Mouse (Mus musculus) midbrain, postnatal 0 days (tissue): ENCODE data around the gene Col6a3. TPM values are rescaled to one million over a fixed set of nuclear protein-coding genes. Genes with fewer than 3 reads are reported as not detected.

ENCODE experiments used
- ATAC-seq: fragments of 200-750 bp; cut with Nextera tagmentation; 2 replicates; pipeline ENCODE4 v1.8.0; 2017; ENCODE audit warnings: moderate number of reproducible peaks, mild to moderate bottlenecking, moderate TSS enrichment, moderate library complexity; ENCODE audit not compliant: low FRiP score
- DNase-seq: peaks from one replicate; pipeline ENCODE4 v3.0.0-alpha.2; 2015; ENCODE audit warnings: low spot score
- H3K27ac ChIP-seq: fragments of 300-500 bp; sonication (generic); 2 replicates; pipeline ENCODE4 v1.5.1; 2014; ENCODE audit warnings: low read depth, mild to moderate bottlenecking, low read length, mixed read lengths
- H3K27me3 ChIP-seq: fragments of 300-500 bp; sonication (generic); 2 replicates; pipeline ENCODE4 v1.6.1; 2014; ENCODE audit warnings: low read length, control low read depth, mixed read lengths; ENCODE audit not compliant: insufficient read depth
- H3K36me3 ChIP-seq: fragments of 300-500 bp; sonication (generic); 2 replicates; pipeline ENCODE4 v1.6.1; 2014; ENCODE audit warnings: low read length, control low read depth, mixed read lengths; ENCODE audit not compliant: insufficient read depth
- H3K4me1 ChIP-seq: fragments of 300-500 bp; sonication (generic); 2 replicates; pipeline ENCODE4 v1.6.1; 2014; ENCODE audit warnings: mild to moderate bottlenecking, control low read depth, antibody characterized with exemption, low read length, mixed read lengths; ENCODE audit not compliant: insufficient read depth
- H3K4me2 ChIP-seq: fragments of 300-500 bp; sonication (generic); 2 replicates; pipeline ENCODE4 v1.6.1; 2014; ENCODE audit warnings: low read depth, mild to moderate bottlenecking, low read length, mixed read lengths; ENCODE audit not compliant: poor library complexity, severe bottlenecking
- H3K4me3 ChIP-seq: fragments of 300-500 bp; sonication (generic); 2 replicates; pipeline ENCODE4 v1.5.1; 2014; ENCODE audit warnings: low read depth, mild to moderate bottlenecking, low read length, moderate library complexity
- H3K9ac ChIP-seq: fragments of 300-500 bp; sonication (generic); replicated peaks from 2 replicates; pipeline ENCODE4 v1.6.1; 2014; ENCODE audit warnings: mild to moderate bottlenecking, low read length, moderate library complexity, mixed read lengths; ENCODE audit not compliant: poor library complexity, severe bottlenecking
- H3K9me3 ChIP-seq: fragments of 300-500 bp; sonication (generic); 2 replicates; pipeline ENCODE4 v1.6.1; 2016; ENCODE audit warnings: low read length, control low read depth
- CTCF ChIP-seq: IDR thresholded peaks from 2 replicates; pipeline ENCODE4 v1.5.1; 2016; ENCODE audit warnings: antibody characterized with exemption, mild to moderate bottlenecking
- WGBS: fragments of 180-500 bp; shearing (Covaris S2); extraction: QIAGEN DNeasy Blood & Tissue Kit; methylation state at CpG from one replicate; pipeline ENCODE4 v1.1.7; 2014; 5-methylcytosine and 5-hydroxymethylcytosine counted together
- polyA plus RNA-seq: library from polyadenylated mRNA; unstranded; fragments of >200 nt; fragmentation: Nextera tagmentation; extraction: Ambion mirVana; gene quantifications from 2 replicates; pipeline ENCODE4 v1.2.1, GENCODE M21; 2015
- total RNA-seq: library from RNA; depleted of rRNA; stranded (reverse); fragments of >200 nt; gene quantifications from 2 replicates; pipeline ENCODE4 v1.2.3, GENCODE M21; 2014

Gene Col6a3
- total and polyA plus RNA-seq, 2 experiments from 2014 or later = 4.8 to 29.5 TPM

DNA sequence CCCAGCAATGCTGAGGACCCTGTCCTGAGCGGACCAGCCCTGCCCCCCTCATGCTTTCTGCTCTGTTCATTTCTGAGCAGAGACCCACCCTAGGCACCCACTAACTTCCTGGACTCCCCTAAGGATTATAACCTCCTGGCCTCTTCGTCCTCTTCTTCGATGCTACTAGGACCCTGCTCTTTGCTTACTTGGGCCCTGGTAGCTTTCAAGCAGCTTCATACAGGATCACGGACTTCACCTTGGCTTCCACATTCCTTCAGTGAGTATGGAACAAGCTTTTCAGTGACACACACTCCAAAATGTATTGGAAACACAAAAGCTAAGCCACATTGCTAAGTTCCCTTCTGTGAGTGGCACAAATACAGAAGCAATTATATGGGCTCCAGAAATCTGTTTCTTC is 52.8 kb downstream of the Col6a3 start:
- H3K4me2 ChIP-seq = no peak overlapping the region
- H3K4me3 ChIP-seq = no peak overlapping the region
- H3K27me3 ChIP-seq = no peaks in the 10 kb centered on the region
- no peaks in the 10 kb centered on the region for H3K9me3 ChIP-seq
- no peaks in the 10 kb centered on the region for H3K36me3 ChIP-seq
- 91% methylated on average over 4 of the region's 4 CpGs for WGBS
- H3K4me1 ChIP-seq = no peaks in the 10 kb centered on the region
- no peak overlapping the region for H3K9ac ChIP-seq
- H3K27ac ChIP-seq = no peak overlapping the region
- ATAC-seq = no peak
- no peak for DNase-seq
- TF ChIP-seq CTCF = no peak

DNA sequence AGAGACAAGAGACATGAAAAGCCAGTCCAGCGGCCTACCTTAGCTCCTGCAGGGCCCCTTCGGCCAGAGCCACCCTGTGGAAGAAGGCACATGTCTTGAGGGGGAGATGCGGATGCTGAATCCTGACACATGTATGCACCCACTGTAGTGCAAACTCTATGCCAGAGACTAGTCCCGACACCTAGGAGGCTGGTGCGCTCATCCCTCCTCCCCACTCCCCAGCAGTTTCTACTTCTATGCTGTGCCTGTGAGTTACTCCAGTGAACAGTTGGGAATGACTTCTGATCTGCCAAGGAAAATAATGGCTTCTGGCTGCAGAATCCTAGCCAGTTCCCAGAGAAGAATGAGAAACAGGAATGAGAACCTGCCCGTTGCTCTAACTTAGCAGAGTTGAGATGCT is 54.3 kb downstream of the Col6a3 start:
- no peaks in the 10 kb centered on the region for H3K4me1 ChIP-seq
- no peak overlapping the region for H3K9ac ChIP-seq
- ATAC-seq (no peak), DNase-seq (no peak)
- H3K36me3 ChIP-seq = no peaks in the 10 kb centered on the region
- H3K27me3 ChIP-seq = no peaks in the 10 kb centered on the region
- no peak overlapping the region for H3K4me2 ChIP-seq
- no peaks in the 10 kb centered on the region for H3K9me3 ChIP-seq
- no peak overlapping the region for H3K4me3 ChIP-seq
- no peak for TF ChIP-seq CTCF
- H3K27ac ChIP-seq = no peak overlapping the region
- WGBS = 83% methylated on average over 6 of the region's 6 CpGs

GRCm38 (mm10) chr1:90780446-90780845 is 63.3 kb downstream of the Col6a3 start:
- Histone ChIP-seq H3K36me3 (no peaks in the 10 kb centered on the region), H3K9me3 (no peaks in the 10 kb centered on the region), H3K4me1 (no peaks in the 10 kb centered on the region), H3K4me2 (no peak overlapping the region), H3K27me3 (no peaks in the 10 kb centered on the region), H3K27ac (no peak overlapping the region), H3K4me3 (no peak overlapping the region), H3K9ac (no peak overlapping the region)
- no peak for ATAC-seq
- peak; percentile 33 for DNase-seq
- WGBS = 87% methylated on average over 1 of the region's 1 CpGs
- no peak for TF ChIP-seq CTCF

GRCm38 (mm10) chr1:90779072-90779471 is 64.7 kb downstream of the Col6a3 start:
- no peak overlapping the region for H3K9ac ChIP-seq
- no peaks in the 10 kb centered on the region for H3K9me3 ChIP-seq
- H3K27me3 ChIP-seq = no peaks in the 10 kb centered on the region
- no peak for ATAC-seq
- no peak for TF ChIP-seq CTCF
- H3K4me2 ChIP-seq = no peak overlapping the region
- H3K36me3 ChIP-seq = no peaks in the 10 kb centered on the region
- no peaks in the 10 kb centered on the region for H3K4me1 ChIP-seq
- 87% methylated on average over 7 of the region's 7 CpGs for WGBS
- H3K27ac ChIP-seq = no peak overlapping the region
- DNase-seq = peak; percentile 59
- no peak overlapping the region for H3K4me3 ChIP-seq

DNA sequence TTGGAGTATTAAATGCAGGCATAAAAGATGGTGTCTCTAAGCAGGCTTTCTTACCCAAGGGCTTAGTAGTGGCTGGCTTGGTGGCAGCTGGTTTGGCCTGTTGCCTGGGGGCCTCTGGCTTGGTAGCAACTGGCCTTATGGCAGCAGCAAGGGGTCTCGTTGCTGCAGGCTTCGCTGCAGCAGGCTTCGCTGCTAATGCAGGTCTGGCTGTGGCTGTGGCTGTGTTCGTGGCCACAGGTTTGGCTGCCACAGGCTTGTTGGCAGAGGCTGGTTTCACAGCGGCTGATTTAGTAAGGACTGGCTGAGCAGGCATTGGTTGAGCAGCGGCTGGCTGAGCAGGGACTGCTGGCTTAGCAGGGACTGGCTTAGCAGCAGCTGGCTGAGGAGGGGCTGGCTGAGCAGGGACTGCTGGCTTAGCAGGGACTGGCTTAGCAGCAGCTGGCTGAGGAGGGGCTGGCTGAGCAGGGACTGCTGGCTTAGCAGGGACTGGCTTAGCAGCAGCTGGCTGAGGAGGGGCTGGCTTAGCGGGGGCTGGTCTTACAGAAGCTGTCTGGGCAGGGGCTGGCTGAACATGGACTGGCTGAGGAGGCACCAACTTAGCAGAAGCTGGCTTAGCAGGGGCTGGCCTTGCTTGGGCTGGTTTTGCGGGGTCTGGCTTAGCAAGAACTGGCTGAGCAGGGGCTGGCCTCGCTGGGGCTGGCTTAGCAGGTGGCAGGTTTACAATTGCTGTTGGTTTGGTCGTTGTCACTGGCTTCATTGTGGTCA is 68.1 kb downstream of the Col6a3 start:
- WGBS = 13% methylated on average over 10 of the region's 10 CpGs
- no peak for TF ChIP-seq CTCF
- Histone ChIP-seq H3K9ac (no peak overlapping the region), H3K4me2 (no peak overlapping the region), H3K4me3 (no peak overlapping the region), H3K4me1 (no peaks in the 10 kb centered on the region), H3K27ac (peak overlapping the region; percentile 47; the same call in 1 of the 2 replicates), H3K36me3 (no peaks in the 10 kb centered on the region), H3K9me3 (no peaks in the 10 kb centered on the region), H3K27me3 (no peaks in the 10 kb centered on the region)
- peak; percentile 88 for ATAC-seq
- peak; percentile 88 for DNase-seq

GRCm38 (mm10) chr1:90771172-90771571 is 72.6 kb downstream of the Col6a3 start:
- H3K9ac ChIP-seq = no peak overlapping the region
- TF ChIP-seq CTCF = no peak
- H3K4me3 ChIP-seq = no peak overlapping the region
- 75% methylated on average over 4 of the region's 4 CpGs for WGBS
- DNase-seq (no peak), ATAC-seq (no peak)
- no peaks in the 10 kb centered on the region for H3K4me1 ChIP-seq
- no peak overlapping the region for H3K4me2 ChIP-seq
- H3K36me3 ChIP-seq = no peaks in the 10 kb centered on the region
- no peaks in the 10 kb centered on the region for H3K27me3 ChIP-seq
- no peak overlapping the region for H3K27ac ChIP-seq
- no peaks in the 10 kb centered on the region for H3K9me3 ChIP-seq
